Mouse (Mus musculus): ENCODE data around the gene Rnaseh2c.

DNA sequence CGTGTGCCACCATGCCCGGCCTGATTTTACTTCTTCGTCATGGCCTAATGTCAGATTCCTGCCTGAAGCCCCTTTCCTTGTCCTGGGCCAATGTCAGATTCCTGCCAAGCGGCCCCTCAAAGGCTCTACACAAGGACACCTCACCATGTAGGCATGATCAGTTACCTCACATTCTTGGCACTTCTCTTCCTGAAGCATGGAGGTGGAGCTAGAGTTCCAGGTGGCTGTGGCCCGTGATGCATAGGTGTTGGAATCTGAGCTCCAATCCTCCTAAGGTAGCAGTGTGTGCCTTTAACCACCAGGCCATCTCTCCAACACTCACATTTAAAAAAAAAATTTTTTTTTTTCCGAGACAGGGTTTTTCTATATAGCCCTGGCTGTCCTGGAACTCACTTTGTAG lies 20.9 kb upstream of the Rnaseh2c start:
- no peak for TF ChIP-seq CTCF (IDR thresholded peaks at IDR 0.05; ENCODE audit: low read depth)
- no peak for TF ChIP-seq EP300 (IDR thresholded peaks at IDR 0.05; ENCODE audit: low read depth)
